Comparison of ENCODE assay signal across 22 mouse cellular contexts in genomic region chr2:53388652-53389051, GRCm38 (mm10).
DNase-seq lines count a peak whose midpoint lies in the region; ATAC-seq lines count a peak whose summit lies in the region.
"Had no signal": no experiment of that assay in that cellular context is flagged by ENCODE, and none has a peak within 500 bp of the region (broad histone marks: within the 10 kb centered on the region; RNA-seq: fewer than 3 reads in every experiment).

No protein-coding gene starts in this region.

- H3K36me3 ChIP-seq in embryonic facial prominence, embryonic 11.5 days (replicated peaks; ENCODE audit: control insufficient read depth, insufficient read depth, low read depth, low read length): no peaks in the 10 kb centered on the region
- H3K36me3 ChIP-seq in embryonic facial prominence, embryonic 10.5 days (replicated peaks): no peaks in the 10 kb centered on the region
- no peaks in the 10 kb centered on the region for H3K36me3 ChIP-seq in hindbrain, embryonic 16.5 days (ENCODE audit: control insufficient read depth, insufficient read depth, low read length)
- H3K36me3 ChIP-seq in hindbrain, embryonic 14.5 days (replicated peaks; ENCODE audit: control insufficient read depth, insufficient read depth): no peaks in the 10 kb centered on the region
- no peaks in the 10 kb centered on the region for H3K36me3 ChIP-seq in megakaryocyte, embryonic 14.5 days (replicated peaks; ENCODE audit: low read length)
- H3K36me3 ChIP-seq in limb, embryonic 15.5 days: no peaks in the 10 kb centered on the region
- H3K36me3 ChIP-seq: embryonic facial prominence, embryonic 15.5 days; intestine, embryonic 15.5 days; liver, embryonic 12.5 days had no signal

- no peak overlapping the region for H3K9ac ChIP-seq in embryonic facial prominence, embryonic 11.5 days (replicated peaks; ENCODE audit: low read length)
- H3K9ac ChIP-seq in hindbrain, embryonic 16.5 days (ENCODE audit: low read depth, low read length): no peak overlapping the region
- H3K9ac ChIP-seq in hindbrain, embryonic 14.5 days: no peak overlapping the region
- no peak overlapping the region for H3K9ac ChIP-seq in limb, embryonic 15.5 days
- H3K9ac ChIP-seq: embryonic facial prominence, embryonic 15.5 days; intestine, embryonic 15.5 days; liver, embryonic 12.5 days had no signal

- no peaks in the 10 kb centered on the region for H3K9me3 ChIP-seq in embryonic facial prominence, embryonic 11.5 days (replicated peaks; ENCODE audit: control insufficient read depth, low read length)
- no peaks in the 10 kb centered on the region for H3K9me3 ChIP-seq in embryonic facial prominence, embryonic 10.5 days
- H3K9me3 ChIP-seq in hindbrain, embryonic 16.5 days (ENCODE audit: control insufficient read depth, low read length): no peaks in the 10 kb centered on the region
- H3K9me3 ChIP-seq in hindbrain, embryonic 14.5 days (ENCODE audit: control insufficient read depth, low read length): no peaks in the 10 kb centered on the region
- H3K9me3 ChIP-seq in megakaryocyte, embryonic 14.5 days: peaks cover 11% of the 10 kb centered on the region
- no peaks in the 10 kb centered on the region for H3K9me3 ChIP-seq in limb, embryonic 15.5 days
- H3K9me3 ChIP-seq: embryonic facial prominence, embryonic 15.5 days; intestine, embryonic 15.5 days; liver, embryonic 12.5 days had no signal

- no peak overlapping the region for H3K27ac ChIP-seq in embryonic facial prominence, embryonic 11.5 days (replicated peaks; ENCODE audit: low read depth, low read length)
- no peak overlapping the region for H3K27ac ChIP-seq in embryonic facial prominence, embryonic 10.5 days (replicated peaks)
- H3K27ac ChIP-seq in hindbrain, embryonic 16.5 days (ENCODE audit: low read depth, low read length): no peak overlapping the region
- H3K27ac ChIP-seq in hindbrain, embryonic 14.5 days: no peak overlapping the region
- no peak overlapping the region for H3K27ac ChIP-seq in limb, embryonic 15.5 days
- H3K27ac ChIP-seq: embryonic facial prominence, embryonic 15.5 days; heart, adult 2 months; intestine, embryonic 15.5 days; kidney, postnatal 0 days; left cerebral cortex, adult 2 months; liver, embryonic 12.5 days had no signal

- H3K4me1 ChIP-seq in embryonic facial prominence, embryonic 11.5 days (ENCODE audit: control insufficient read depth, insufficient read depth, low read length): no peaks in the 10 kb centered on the region
- H3K4me1 ChIP-seq in embryonic facial prominence, embryonic 10.5 days: no peaks in the 10 kb centered on the region
- peaks cover 6% of the 10 kb centered on the region; the same call in 1 of the 2 replicates for H3K4me1 ChIP-seq in hindbrain, embryonic 16.5 days (ENCODE audit: control insufficient read depth, insufficient read depth, low read depth, low read length)
- H3K4me1 ChIP-seq in hindbrain, embryonic 14.5 days (replicated peaks; ENCODE audit: control insufficient read depth, insufficient read depth, low read length): peaks cover 7% of the 10 kb centered on the region; the same call in 1 of the 2 replicates
- H3K4me1 ChIP-seq in megakaryocyte, embryonic 14.5 days: no peaks in the 10 kb centered on the region
- H3K4me1 ChIP-seq in limb, embryonic 15.5 days: no peaks in the 10 kb centered on the region
- H3K4me1 ChIP-seq: embryonic facial prominence, embryonic 15.5 days; intestine, embryonic 15.5 days; liver, embryonic 12.5 days had no signal

- DNase-seq in embryonic facial prominence, embryonic 11.5 days (ENCODE audit: low spot score): no peak
- no peak for DNase-seq in embryonic facial prominence, embryonic 10.5 days (ENCODE audit: low spot score)
- no peak for DNase-seq in hindbrain, embryonic 14.5 days (ENCODE audit: low spot score)
- DNase-seq in c-Kit-positive CD71-positive TER-119-positive erythroid progenitor cells, embryonic 14.5 days (ENCODE audit: low spot score): no peak
- DNase-seq: adrenal gland, adult 8-10 months; cerebellum, adult 18-20 months; cerebellum, postnatal 14 days; gastrocnemius, postnatal 36 days; heart, adult 2 months; left cerebral cortex, postnatal 4 days; lung, adult 18-20 months; lung, postnatal 10 days had no signal

- no peak overlapping the region for H3K4me3 ChIP-seq in embryonic facial prominence, embryonic 11.5 days (ENCODE audit: low read depth, low read length)
- H3K4me3 ChIP-seq in embryonic facial prominence, embryonic 10.5 days: no peak overlapping the region
- no peak overlapping the region for H3K4me3 ChIP-seq in hindbrain, embryonic 16.5 days (ENCODE audit: low read length)
- no peak overlapping the region for H3K4me3 ChIP-seq in hindbrain, embryonic 14.5 days (replicated peaks; ENCODE audit: low read length)
- H3K4me3 ChIP-seq in megakaryocyte, embryonic 14.5 days (replicated peaks): peak overlapping the region; percentile 8
- H3K4me3 ChIP-seq in limb, embryonic 15.5 days: no peak overlapping the region
- H3K4me3 ChIP-seq: embryonic facial prominence, embryonic 15.5 days; heart, adult 2 months; intestine, embryonic 15.5 days; left cerebral cortex, adult 2 months; liver, embryonic 12.5 days had no signal

- no peak overlapping the region for H3K4me2 ChIP-seq in embryonic facial prominence, embryonic 11.5 days (ENCODE audit: low read depth, low read length)
- no peak overlapping the region for H3K4me2 ChIP-seq in hindbrain, embryonic 16.5 days (ENCODE audit: low read length)
- no peak overlapping the region for H3K4me2 ChIP-seq in hindbrain, embryonic 14.5 days (replicated peaks)
- no peak overlapping the region for H3K4me2 ChIP-seq in limb, embryonic 15.5 days
- H3K4me2 ChIP-seq: embryonic facial prominence, embryonic 15.5 days; intestine, embryonic 15.5 days; liver, embryonic 12.5 days had no signal

- ATAC-seq in embryonic facial prominence, embryonic 11.5 days (replicated peaks; ENCODE audit: insufficient number of reproducible peaks, low FRiP score, low TSS enrichment, low read depth): peak; percentile 56; the same call in 1 of the 2 replicates
- ATAC-seq in hindbrain, embryonic 16.5 days: 0 out of 2 replicates have a peak, but pooled peaks have one; percentile 24
- ATAC-seq in hindbrain, embryonic 14.5 days (ENCODE audit: low FRiP score): no peak
- no peak for ATAC-seq in megakaryocyte, adult 5-6 weeks (ENCODE audit: poor library complexity, severe bottlenecking)
- ATAC-seq in limb, embryonic 15.5 days (ENCODE audit: insufficient number of reproducible peaks, low FRiP score, low TSS enrichment, low read depth): peak; percentile 52; the same call in 1 of the 2 replicates
- ATAC-seq: activated CD4-positive, CD25-positive, alpha-beta regulatory T cell, adult 4 months; intestine, embryonic 15.5 days; liver, embryonic 12.5 days had no signal

- 98% methylated on average over 3 of the region's 3 CpGs for WGBS in embryonic facial prominence, embryonic 11.5 days
- WGBS in embryonic facial prominence, embryonic 10.5 days: 93% methylated on average over 3 of the region's 3 CpGs
- 84% methylated on average over 3 of the region's 3 CpGs for WGBS in hindbrain, embryonic 16.5 days
- 96% methylated on average over 3 of the region's 3 CpGs for WGBS in hindbrain, embryonic 14.5 days
- 85% methylated on average over 3 of the region's 3 CpGs for WGBS in limb, embryonic 15.5 days

- H3K27me3 ChIP-seq in embryonic facial prominence, embryonic 11.5 days (ENCODE audit: control insufficient read depth, insufficient read depth, low read length): no peaks in the 10 kb centered on the region
- H3K27me3 ChIP-seq in embryonic facial prominence, embryonic 10.5 days (replicated peaks; ENCODE audit: low read depth, poor library complexity, severe bottlenecking): no peaks in the 10 kb centered on the region
- no peaks in the 10 kb centered on the region for H3K27me3 ChIP-seq in hindbrain, embryonic 16.5 days (replicated peaks; ENCODE audit: control insufficient read depth, insufficient read depth, low read length)
- no peaks in the 10 kb centered on the region for H3K27me3 ChIP-seq in hindbrain, embryonic 14.5 days (ENCODE audit: control insufficient read depth, insufficient read depth, low read length)
- no peaks in the 10 kb centered on the region for H3K27me3 ChIP-seq in megakaryocyte, embryonic 14.5 days (replicated peaks)
- no peaks in the 10 kb centered on the region for H3K27me3 ChIP-seq in limb, embryonic 15.5 days
- H3K27me3 ChIP-seq: embryonic facial prominence, embryonic 15.5 days; intestine, embryonic 15.5 days; liver, embryonic 12.5 days had no signal

Comparison
In these comparisons a context has a peak if more than half of its experiments do, and no peak if none do; other contexts are left out.
1. ATAC-seq: peak in embryonic facial prominence, embryonic 11.5 days (single experiment), hindbrain, embryonic 16.5 days (single experiment) and limb, embryonic 15.5 days (single experiment); none in hindbrain, embryonic 14.5 days (single experiment) and megakaryocyte, adult 5-6 weeks (single experiment).